Mouse (Mus musculus) embryonic facial prominence, embryonic 15.5 days (tissue): ENCODE results near the gene 1700123O20Rik. TPM values are rescaled to one million over a fixed set of nuclear protein-coding genes. Genes with fewer than 3 reads are reported as not detected.
A peak's percentile ranks its signal among the peaks of the same experiment; 100 is the strongest.

Experiments used
- ATAC-seq: fragments of 200-750 bp; cut with Nextera tagmentation; 2 replicates; pipeline ENCODE4 v1.8.0; 2017; ENCODE audit warnings: low read depth, moderate TSS enrichment; ENCODE audit not compliant: insufficient number of reproducible peaks, low FRiP score, low TSS enrichment
- H3K27ac ChIP-seq: fragments of 300-500 bp; sonication (generic); replicated peaks from 2 replicates; pipeline ENCODE4 v1.5.1; 2015; ENCODE audit warnings: mild to moderate bottlenecking, inconsistent platforms
- H3K27me3 ChIP-seq: fragments of 300-500 bp; sonication (generic); 2 replicates; pipeline ENCODE4 v1.6.1; 2015; ENCODE audit warnings: inconsistent platforms
- H3K36me3 ChIP-seq: fragments of 300-500 bp; sonication (generic); 2 replicates; pipeline ENCODE4 v1.6.1; 2015; ENCODE audit warnings: mild to moderate bottlenecking, inconsistent platforms
- H3K4me1 ChIP-seq: fragments of 300-500 bp; sonication (generic); 2 replicates; pipeline ENCODE4 v1.6.1; 2015; ENCODE audit warnings: inconsistent platforms
- H3K4me2 ChIP-seq: fragments of 300-500 bp; sonication (generic); replicated peaks from 2 replicates; pipeline ENCODE4 v1.6.1; 2015; ENCODE audit warnings: mild to moderate bottlenecking, inconsistent platforms
- H3K4me3 ChIP-seq: fragments of 300-500 bp; sonication (generic); replicated peaks from 2 replicates; pipeline ENCODE4 v1.5.1; 2015; ENCODE audit warnings: mild to moderate bottlenecking, inconsistent platforms
- H3K9ac ChIP-seq: fragments of 300-500 bp; sonication (generic); 2 replicates; pipeline ENCODE4 v1.6.1; 2015; ENCODE audit warnings: inconsistent platforms
- H3K9me3 ChIP-seq: fragments of 300-500 bp; sonication (generic); replicated peaks from 2 replicates; pipeline ENCODE4 v1.6.1; 2016; ENCODE audit warnings: inconsistent platforms
- WGBS: fragments of 180-500 bp; shearing (Covaris S2); methylation state at CpG from one replicate; pipeline ENCODE4 v1.1.7; 2015; 5-methylcytosine and 5-hydroxymethylcytosine counted together
- polyA plus RNA-seq: library from polyadenylated mRNA; unstranded; fragments of >200 nt; fragmentation: Nextera tagmentation; extraction: Ambion mirVana; gene quantifications from 2 replicates; pipeline ENCODE4 v1.2.1, GENCODE M21; 2015

The 1700123O20Rik gene
- polyA plus RNA-seq, 1 experiment from 2014 or later: 74.2 TPM

GRCm38 (mm10) chr14:54647900-54648299 lies 38.1 kb upstream of the 1700123O20Rik start:
- no peak overlapping the region for H3K9ac ChIP-seq
- peaks cover 30% of the 10 kb centered on the region for H3K4me1 ChIP-seq
- H3K9me3 ChIP-seq: no peaks in the 10 kb centered on the region
- 84% methylated on average over 4 of the region's 4 CpGs for WGBS
- no peak overlapping the region for H3K4me2 ChIP-seq
- H3K27ac ChIP-seq: no peak overlapping the region
- H3K27me3 ChIP-seq: no peaks in the 10 kb centered on the region
- H3K36me3 ChIP-seq: peaks cover 83% of the 10 kb centered on the region
- no peak for ATAC-seq
- no peak overlapping the region for H3K4me3 ChIP-seq

- 63% methylated on average over 23 of the region's 23 CpGs for WGBS
- Histone ChIP-seq H3K4me1 (peaks cover 38% of the 10 kb centered on the region), H3K4me2 (no peak overlapping the region), H3K27ac (no peak overlapping the region), H3K9ac (no peak overlapping the region), H3K9me3 (no peaks in the 10 kb centered on the region), H3K4me3 (no peak overlapping the region), H3K36me3 (peaks cover 65% of the 10 kb centered on the region), H3K27me3 (no peaks in the 10 kb centered on the region)
- ATAC-seq: no peak
Measured at GRCm38 (mm10) chr14:54650621-54651454, 35.2 kb upstream of the 1700123O20Rik start.

- no peak for ATAC-seq
- H3K36me3 ChIP-seq: peaks cover 65% of the 10 kb centered on the region
- peak overlapping the region; percentile 39 for H3K27ac ChIP-seq
- no peaks in the 10 kb centered on the region for H3K9me3 ChIP-seq
- 66% methylated on average over 4 of the region's 4 CpGs for WGBS
- H3K27me3 ChIP-seq: no peaks in the 10 kb centered on the region
- no peak overlapping the region; the same call in 1 of the 2 replicates for H3K9ac ChIP-seq
- peak overlapping the region; percentile 66; the same call in 1 of the 2 replicates for H3K4me3 ChIP-seq
- no peak overlapping the region for H3K4me2 ChIP-seq
- peaks cover 38% of the 10 kb centered on the region for H3K4me1 ChIP-seq
Measured at GRCm38 (mm10) chr14:54651556-54651955, 34.5 kb upstream of the 1700123O20Rik start.

- H3K9me3 ChIP-seq: no peaks in the 10 kb centered on the region
- WGBS: under 1% methylated on average over 7 of the region's 7 CpGs
Measured at GRCm38 (mm10) chr14:54652787-54653186, 33.2 kb upstream of the 1700123O20Rik start.

GRCm38 (mm10) chr14:54653496-54653895 lies 32.5 kb upstream of the 1700123O20Rik start:
- WGBS: under 1% methylated on average over 12 of the region's 12 CpGs
- H3K4me3 ChIP-seq: peak overlapping the region; percentile 66
- H3K27ac ChIP-seq: peak overlapping the region; percentile 76
- peaks cover 64% of the 10 kb centered on the region for H3K36me3 ChIP-seq
- ATAC-seq: peak; percentile 85
- H3K4me2 ChIP-seq: peak overlapping the region; percentile 60
- peaks cover 38% of the 10 kb centered on the region for H3K4me1 ChIP-seq
- H3K27me3 ChIP-seq: no peaks in the 10 kb centered on the region
- H3K9ac ChIP-seq: peak overlapping the region; percentile 64
- H3K9me3 ChIP-seq: no peaks in the 10 kb centered on the region

More at GRCm38 (mm10) chr14:54652787-54653186, 33.2 kb upstream of the 1700123O20Rik start:
- no peak for ATAC-seq
- peak overlapping the region; percentile 60 for H3K4me2 ChIP-seq
- H3K4me3 ChIP-seq: peak overlapping the region; percentile 66
- no peaks in the 10 kb centered on the region for H3K27me3 ChIP-seq
- H3K4me1 ChIP-seq: peaks cover 38% of the 10 kb centered on the region
- peak overlapping the region; percentile 64 for H3K9ac ChIP-seq
- H3K36me3 ChIP-seq: peaks cover 64% of the 10 kb centered on the region
- peak overlapping the region; percentile 76; the same call in 1 of the 2 replicates for H3K27ac ChIP-seq

- Histone ChIP-seq H3K4me1 (no peaks in the 10 kb centered on the region), H3K27ac (no peak overlapping the region), H3K9ac (no peak overlapping the region), H3K4me2 (no peak overlapping the region), H3K27me3 (no peaks in the 10 kb centered on the region), H3K4me3 (no peak overlapping the region), H3K9me3 (no peaks in the 10 kb centered on the region), H3K36me3 (peaks cover 95% of the 10 kb centered on the region)
- no peak for ATAC-seq
- WGBS: 86% methylated on average over 2 of the region's 2 CpGs
Measured at GRCm38 (mm10) chr14:54660009-54660408, 26.0 kb upstream of the 1700123O20Rik start.

GRCm38 (mm10) chr14:54664477-54665222 lies 21.4 kb upstream of the 1700123O20Rik start:
- Histone ChIP-seq H3K36me3 (peaks cover 92% of the 10 kb centered on the region), H3K4me2 (no peak overlapping the region), H3K4me3 (no peak overlapping the region), H3K9me3 (no peaks in the 10 kb centered on the region), H3K27ac (no peak overlapping the region), H3K9ac (no peak overlapping the region), H3K27me3 (no peaks in the 10 kb centered on the region), H3K4me1 (no peaks in the 10 kb centered on the region)
- 92% methylated on average over 10 of the region's 10 CpGs for WGBS
- ATAC-seq: no peak

- Histone ChIP-seq H3K9me3 (no peaks in the 10 kb centered on the region), H3K4me1 (no peaks in the 10 kb centered on the region), H3K27me3 (no peaks in the 10 kb centered on the region), H3K4me2 (no peak overlapping the region), H3K27ac (no peak overlapping the region), H3K9ac (no peak overlapping the region), H3K4me3 (no peak overlapping the region), H3K36me3 (peaks cover 80% of the 10 kb centered on the region)
- ATAC-seq: no peak
- WGBS: 79% methylated on average over 4 of the region's 4 CpGs
Measured at GRCm38 (mm10) chr14:54669381-54669780, 16.6 kb upstream of the 1700123O20Rik start.

GRCm38 (mm10) chr14:54674317-54674716 lies 11.7 kb upstream of the 1700123O20Rik start:
- no peak overlapping the region for H3K27ac ChIP-seq
- no peaks in the 10 kb centered on the region for H3K9me3 ChIP-seq
- no peak overlapping the region for H3K4me2 ChIP-seq
- peaks cover 73% of the 10 kb centered on the region for H3K36me3 ChIP-seq
- H3K4me3 ChIP-seq: no peak overlapping the region
- no peaks in the 10 kb centered on the region for H3K27me3 ChIP-seq
- no peaks in the 10 kb centered on the region for H3K4me1 ChIP-seq
- ATAC-seq: no peak
- no peak overlapping the region for H3K9ac ChIP-seq
- 74% methylated on average over 2 of the region's 2 CpGs for WGBS

GRCm38 (mm10) chr14:54676290-54676689 lies 9.7 kb upstream of the 1700123O20Rik start:
- Histone ChIP-seq H3K27me3 (no peaks in the 10 kb centered on the region), H3K4me2 (no peak overlapping the region), H3K27ac (no peak overlapping the region), H3K36me3 (peaks cover 66% of the 10 kb centered on the region), H3K9me3 (no peaks in the 10 kb centered on the region), H3K9ac (no peak overlapping the region), H3K4me1 (no peaks in the 10 kb centered on the region), H3K4me3 (no peak overlapping the region)
- no peak for ATAC-seq
- WGBS: 88% methylated on average over 5 of the region's 5 CpGs

GRCm38 (mm10) chr14:54678657-54679304 lies 7.2 kb upstream of the 1700123O20Rik start:
- Histone ChIP-seq H3K9me3 (no peaks in the 10 kb centered on the region), H3K27ac (no peak overlapping the region), H3K27me3 (no peaks in the 10 kb centered on the region), H3K36me3 (peaks cover 62% of the 10 kb centered on the region), H3K4me3 (no peak overlapping the region), H3K4me2 (no peak overlapping the region), H3K9ac (no peak overlapping the region), H3K4me1 (no peaks in the 10 kb centered on the region)
- WGBS: 88% methylated on average over 16 of the region's 16 CpGs
- no peak for ATAC-seq
